Mouse (Mus musculus): ENCODE data around the gene Trub2.

Gene Trub2

GRCm38 (mm10) chr2:29724664-29725365, 63.5 kb downstream of the Trub2 start:
- no peak for DNase-seq (ENCODE audit: low read depth, low spot score)

GRCm38 (mm10) chr2:29723132-29723531, 65.2 kb downstream of the Trub2 start:
- no peak for DNase-seq (ENCODE audit: low read depth, low spot score)

- no peak for DNase-seq (ENCODE audit: low read depth, low spot score)
These were observed 69.7 kb downstream of the Trub2 start for GRCm38 (mm10) chr2:29718581-29718980.

GRCm38 (mm10) chr2:29716691-29717090, 71.6 kb downstream of the Trub2 start:
- DNase-seq (ENCODE audit: low read depth, low spot score) = no peak

- DNase-seq (ENCODE audit: low read depth, low spot score) = no peak
These were observed 72.2 kb downstream of the Trub2 start for GRCm38 (mm10) chr2:29716143-29716542.

- no peak for DNase-seq (ENCODE audit: low read depth, low spot score)
These were observed 74.2 kb downstream of the Trub2 start for GRCm38 (mm10) chr2:29714127-29714526.

GRCm38 (mm10) chr2:29713501-29713900, 74.8 kb downstream of the Trub2 start:
- DNase-seq (ENCODE audit: low read depth, low spot score) = no peak

- no peak for DNase-seq (ENCODE audit: low read depth, low spot score)
These were observed 76.4 kb downstream of the Trub2 start for GRCm38 (mm10) chr2:29711877-29712276.
